Mouse (Mus musculus) heart, adult 2 months (tissue): ENCODE results near the gene Slc44a1.

Source experiments
- CTCF ChIP-seq: fragments of 200-600 bp; IDR thresholded peaks from 2 replicates; pipeline ENCODE4 v1.8.1; 2022; ENCODE audit warnings: antibody characterized with exemption, mild to moderate bottlenecking, moderate library complexity
- POLR2A ChIP-seq: fragments of 200-500 bp; IDR thresholded peaks from 2 replicates; pipeline ENCODE4 v1.6.1; 2011; ENCODE audit warnings: mild to moderate bottlenecking, low read depth, low read length, control low read depth; ENCODE audit not compliant: insufficient read depth

DNA sequence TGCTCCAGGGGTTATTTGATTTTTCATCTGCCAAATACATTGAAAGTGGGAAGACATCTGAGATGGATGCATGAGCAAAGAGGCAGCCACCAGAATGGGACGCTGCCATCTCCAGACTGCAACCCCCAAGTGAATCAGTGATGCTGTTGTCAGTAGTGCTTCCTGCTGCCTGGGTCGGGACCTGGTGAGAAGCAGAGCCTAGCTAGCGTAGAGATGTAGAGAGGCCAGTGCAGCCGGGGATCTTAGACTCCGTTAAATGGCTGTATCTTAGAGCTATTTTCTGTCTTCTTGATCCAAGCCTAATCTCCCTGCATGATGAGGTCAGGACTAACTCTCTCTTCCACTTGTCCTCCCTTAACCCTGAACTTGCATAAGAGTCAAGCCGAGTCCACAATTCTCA, 179.9 kb downstream of the Slc44a1 start:
- TF ChIP-seq CTCF = no peak
- no peak for TF ChIP-seq POLR2A
